Mouse (Mus musculus) forebrain, embryonic 15.5 days (tissue): ENCODE data around the gene Ppp4r2. TPM values are rescaled to one million over a fixed set of nuclear protein-coding genes. Genes with fewer than 3 reads are reported as not detected.

ENCODE experiments used
- ATAC-seq: fragments of 200-750 bp; cut with Nextera tagmentation; replicated peaks from 2 replicates; pipeline ENCODE4 v1.8.0; 2017; ENCODE audit warnings: mild to moderate bottlenecking, moderate TSS enrichment, moderate library complexity
- H3K27ac ChIP-seq: fragments of 300-500 bp; sonication (generic); replicated peaks from 2 replicates; pipeline ENCODE4 v1.5.1; 2015; ENCODE audit warnings: mild to moderate bottlenecking, inconsistent platforms
- H3K27me3 ChIP-seq: fragments of 300-500 bp; sonication (generic); 2 replicates; pipeline ENCODE4 v1.6.1; 2015; ENCODE audit warnings: inconsistent platforms
- H3K36me3 ChIP-seq: fragments of 300-500 bp; sonication (generic); 2 replicates; pipeline ENCODE4 v1.6.1; 2015; ENCODE audit warnings: mild to moderate bottlenecking, inconsistent platforms
- H3K4me1 ChIP-seq: fragments of 300-500 bp; sonication (generic); 2 replicates; pipeline ENCODE4 v1.6.1; 2015; ENCODE audit warnings: inconsistent platforms
- H3K4me2 ChIP-seq: fragments of 300-500 bp; sonication (generic); replicated peaks from 2 replicates; pipeline ENCODE4 v1.6.1; 2015; ENCODE audit warnings: mild to moderate bottlenecking, inconsistent platforms
- H3K4me3 ChIP-seq: fragments of 300-500 bp; sonication (generic); 2 replicates; pipeline ENCODE4 v1.5.1; 2015; ENCODE audit warnings: mild to moderate bottlenecking, inconsistent platforms
- H3K9ac ChIP-seq: fragments of 300-500 bp; sonication (generic); replicated peaks from 2 replicates; pipeline ENCODE4 v1.6.1; 2015; ENCODE audit warnings: mild to moderate bottlenecking, inconsistent platforms
- H3K9me3 ChIP-seq: fragments of 300-500 bp; sonication (generic); 2 replicates; pipeline ENCODE4 v1.6.1; 2016; ENCODE audit warnings: inconsistent platforms
- WGBS: fragments of 180-500 bp; shearing (Covaris S2); methylation state at CpG from one replicate; pipeline ENCODE4 v1.1.7; 2015; ENCODE audit warnings: mixed read lengths; 5-methylcytosine and 5-hydroxymethylcytosine counted together
- polyA plus RNA-seq: library from polyadenylated mRNA; unstranded; fragments of >200 nt; fragmentation: Nextera tagmentation; extraction: Ambion mirVana; gene quantifications from 2 replicates; pipeline ENCODE4 v1.2.1, GENCODE M21; 2015

The Ppp4r2 gene
- polyA plus RNA-seq = 24.1 and 25.0 TPM in 2 replicates

GRCm38 (mm10) chr6:100833355-100833754 lies at the start of gene Ppp4r2:
Gene Ppp4r2 (plus strand): TSS chr6:100833622.
- Histone ChIP-seq H3K4me1 (peaks cover 31% of the 10 kb centered on the region), H3K9me3 (no peaks in the 10 kb centered on the region), H3K4me3 (peak within 1 kb of the TSS; percentile 92), H3K36me3 (peaks cover 31% of the 10 kb centered on the region), H3K27me3 (no peaks in the 10 kb centered on the region), H3K9ac (peak within 1 kb of the TSS; percentile 73), H3K27ac (peak within 1 kb of the TSS; percentile 94), H3K4me2 (peak within 1 kb of the TSS; percentile 42)
- peak; percentile 95 for ATAC-seq
- under 1% methylated on average over 42 of the region's 50 CpGs for whole genome bisulfite sequencing

GRCm38 (mm10) chr6:100787726-100788125 lies 45.7 kb upstream of the Ppp4r2 start:
- Histone ChIP-seq H3K27me3 (no peaks in the 10 kb centered on the region), H3K4me1 (no peaks in the 10 kb centered on the region), H3K36me3 (no peaks in the 10 kb centered on the region), H3K9ac (no peak overlapping the region), H3K9me3 (no peaks in the 10 kb centered on the region), H3K27ac (no peak overlapping the region), H3K4me2 (no peak overlapping the region), H3K4me3 (no peak overlapping the region)
- 96% methylated on average over 1 of the region's 1 CpGs for WGBS
- ATAC-seq = no peak

GRCm38 (mm10) chr6:100789161-100789560 lies 44.3 kb upstream of the Ppp4r2 start:
- H3K9ac ChIP-seq = no peak overlapping the region

GRCm38 (mm10) chr6:100792055-100792659 lies 41.3 kb upstream of the Ppp4r2 start:
- ATAC-seq = no peak
- 75% methylated on average over 3 of the region's 3 CpGs for WGBS
- Histone ChIP-seq H3K27me3 (no peaks in the 10 kb centered on the region), H3K27ac (no peak overlapping the region), H3K36me3 (no peaks in the 10 kb centered on the region), H3K4me3 (no peak overlapping the region), H3K9me3 (no peaks in the 10 kb centered on the region), H3K4me2 (no peak overlapping the region), H3K9ac (no peak overlapping the region), H3K4me1 (peaks cover 12% of the 10 kb centered on the region)

More at GRCm38 (mm10) chr6:100789161-100789560, 44.3 kb upstream of the Ppp4r2 start:
- H3K9me3 ChIP-seq = no peaks in the 10 kb centered on the region
- no peak overlapping the region for H3K4me2 ChIP-seq
- no peaks in the 10 kb centered on the region for H3K27me3 ChIP-seq
- no peaks in the 10 kb centered on the region for H3K36me3 ChIP-seq
- H3K4me3 ChIP-seq = no peak overlapping the region
- H3K4me1 ChIP-seq = peaks cover 9% of the 10 kb centered on the region
- WGBS = 89% methylated on average over 1 of the region's 1 CpGs
- ATAC-seq = no peak
- H3K27ac ChIP-seq = no peak overlapping the region

- Histone ChIP-seq H3K9me3 (no peaks in the 10 kb centered on the region), H3K27me3 (no peaks in the 10 kb centered on the region), H3K4me3 (no peak overlapping the region), H3K36me3 (no peaks in the 10 kb centered on the region), H3K4me1 (peaks cover 12% of the 10 kb centered on the region), H3K27ac (no peak overlapping the region), H3K9ac (no peak overlapping the region), H3K4me2 (no peak overlapping the region)
- ATAC-seq = peak; percentile 61
- 49% methylated on average over 14 of the region's 14 CpGs for WGBS
These were observed 40.3 kb upstream of the Ppp4r2 start for GRCm38 (mm10) chr6:100792973-100793769.

- Histone ChIP-seq H3K9ac (no peak overlapping the region), H3K27ac (no peak overlapping the region), H3K4me2 (no peak overlapping the region), H3K36me3 (no peaks in the 10 kb centered on the region), H3K9me3 (no peaks in the 10 kb centered on the region), H3K27me3 (no peaks in the 10 kb centered on the region), H3K4me3 (no peak overlapping the region), H3K4me1 (peaks cover 12% of the 10 kb centered on the region)
- WGBS = 43% methylated on average over 6 of the region's 6 CpGs
- no peak for ATAC-seq
These were observed 37.6 kb upstream of the Ppp4r2 start for GRCm38 (mm10) chr6:100795797-100796196.

- H3K9me3 ChIP-seq = no peaks in the 10 kb centered on the region
- H3K4me2 ChIP-seq = no peak overlapping the region
- H3K4me1 ChIP-seq = peaks cover 3% of the 10 kb centered on the region; the same call in 1 of the 2 replicates
- no peak overlapping the region for H3K4me3 ChIP-seq
- ATAC-seq = no peak
- H3K27me3 ChIP-seq = no peaks in the 10 kb centered on the region
- no peak overlapping the region for H3K27ac ChIP-seq
- no peak overlapping the region for H3K9ac ChIP-seq
- H3K36me3 ChIP-seq = no peaks in the 10 kb centered on the region
- 89% methylated on average over 6 of the region's 6 CpGs for WGBS
These were observed 34.1 kb upstream of the Ppp4r2 start for GRCm38 (mm10) chr6:100799290-100799689.

GRCm38 (mm10) chr6:100799766-100800165 lies 33.7 kb upstream of the Ppp4r2 start:
- WGBS = over 99% methylated on average over 4 of the region's 4 CpGs
- peaks cover 3% of the 10 kb centered on the region; the same call in 1 of the 2 replicates for H3K4me1 ChIP-seq
- H3K27ac ChIP-seq = no peak overlapping the region
- H3K4me2 ChIP-seq = no peak overlapping the region
- no peak for ATAC-seq
- H3K9ac ChIP-seq = no peak overlapping the region
- no peaks in the 10 kb centered on the region for H3K27me3 ChIP-seq
- H3K36me3 ChIP-seq = no peaks in the 10 kb centered on the region
- H3K4me3 ChIP-seq = no peak overlapping the region
- no peaks in the 10 kb centered on the region for H3K9me3 ChIP-seq

- ATAC-seq = no peak
- Histone ChIP-seq H3K4me1 (peaks cover 4% of the 10 kb centered on the region; the same call in 1 of the 2 replicates), H3K36me3 (no peaks in the 10 kb centered on the region), H3K9ac (no peak overlapping the region), H3K27me3 (no peaks in the 10 kb centered on the region), H3K27ac (no peak overlapping the region), H3K9me3 (no peaks in the 10 kb centered on the region), H3K4me2 (no peak overlapping the region), H3K4me3 (no peak overlapping the region)
- 76% methylated on average over 10 of the region's 10 CpGs for WGBS
These were observed 32.9 kb upstream of the Ppp4r2 start for GRCm38 (mm10) chr6:100800497-100800955.

- Histone ChIP-seq H3K4me3 (no peak overlapping the region), H3K4me2 (no peak overlapping the region), H3K9ac (no peak overlapping the region), H3K36me3 (no peaks in the 10 kb centered on the region), H3K4me1 (peaks cover 4% of the 10 kb centered on the region; the same call in 1 of the 2 replicates), H3K9me3 (no peaks in the 10 kb centered on the region), H3K27ac (no peak overlapping the region), H3K27me3 (no peaks in the 10 kb centered on the region)
- WGBS = 79% methylated on average over 13 of the region's 13 CpGs
- ATAC-seq = no peak
These were observed 30.9 kb upstream of the Ppp4r2 start for GRCm38 (mm10) chr6:100802381-100803083.

- no peak overlapping the region for H3K4me2 ChIP-seq
- H3K4me1 ChIP-seq = peaks cover 4% of the 10 kb centered on the region; the same call in 1 of the 2 replicates
- WGBS = 90% methylated on average over 3 of the region's 3 CpGs
- no peak overlapping the region for H3K27ac ChIP-seq
- H3K4me3 ChIP-seq = no peak overlapping the region
- no peak overlapping the region for H3K9ac ChIP-seq
- no peaks in the 10 kb centered on the region for H3K36me3 ChIP-seq
- ATAC-seq = no peak
- H3K9me3 ChIP-seq = no peaks in the 10 kb centered on the region
- H3K27me3 ChIP-seq = no peaks in the 10 kb centered on the region
These were observed 30.2 kb upstream of the Ppp4r2 start for GRCm38 (mm10) chr6:100803250-100803649.

- Histone ChIP-seq H3K27me3 (no peaks in the 10 kb centered on the region), H3K9ac (no peak overlapping the region), H3K9me3 (no peaks in the 10 kb centered on the region), H3K4me2 (no peak overlapping the region), H3K36me3 (no peaks in the 10 kb centered on the region), H3K4me3 (no peak overlapping the region), H3K4me1 (peaks cover 4% of the 10 kb centered on the region; the same call in 1 of the 2 replicates), H3K27ac (no peak overlapping the region)
- 89% methylated on average over 9 of the region's 9 CpGs for WGBS
- no peak for ATAC-seq
These were observed 26.2 kb upstream of the Ppp4r2 start for GRCm38 (mm10) chr6:100807187-100807586.
